Mouse (Mus musculus) CD4-positive, CD25-positive, alpha-beta regulatory T cell, adult 4 months (primary cell): ENCODE measurements around the gene Gata2. TPM values are rescaled to one million over a fixed set of nuclear protein-coding genes. Genes with fewer than 3 reads are reported as not detected.

ENCODE experiments used
- ATAC-seq: one replicate; pipeline ENCODE4 v1.8.0; 2017
- polyA plus RNA-seq, 2 experiments: library from polyadenylated mRNA; unstranded; fragments of 100-300 nt; shearing (Covaris generic); gene quantifications; one replicate each; pipeline ENCODE4 v1.2.1; 2017

The Gata2 gene
- polyA plus RNA-seq, 2 experiments from 2014 or later: 0.09 TPM; not detected in 1

DNA sequence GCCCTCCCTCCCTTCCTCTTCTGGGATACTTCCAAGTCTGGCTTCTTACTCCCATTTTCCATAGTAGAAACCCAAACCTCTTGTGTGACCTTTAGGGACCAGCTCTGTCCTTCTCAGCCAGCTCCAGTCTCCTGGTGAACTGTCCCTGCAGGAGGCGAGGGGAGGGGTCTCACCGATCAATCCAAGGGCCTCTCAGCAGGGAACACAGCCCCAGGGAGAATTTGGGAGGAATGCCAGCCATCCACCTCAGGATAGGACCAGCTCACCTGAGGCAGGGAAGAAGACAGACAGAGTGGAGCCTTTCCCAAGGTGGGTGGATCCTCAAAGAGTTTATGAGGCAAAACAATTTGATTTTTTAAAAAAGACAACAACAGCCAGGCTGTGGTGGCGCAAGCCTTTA, 16.5 kb downstream of the Gata2 start:
- ATAC-seq: no peak

DNA sequence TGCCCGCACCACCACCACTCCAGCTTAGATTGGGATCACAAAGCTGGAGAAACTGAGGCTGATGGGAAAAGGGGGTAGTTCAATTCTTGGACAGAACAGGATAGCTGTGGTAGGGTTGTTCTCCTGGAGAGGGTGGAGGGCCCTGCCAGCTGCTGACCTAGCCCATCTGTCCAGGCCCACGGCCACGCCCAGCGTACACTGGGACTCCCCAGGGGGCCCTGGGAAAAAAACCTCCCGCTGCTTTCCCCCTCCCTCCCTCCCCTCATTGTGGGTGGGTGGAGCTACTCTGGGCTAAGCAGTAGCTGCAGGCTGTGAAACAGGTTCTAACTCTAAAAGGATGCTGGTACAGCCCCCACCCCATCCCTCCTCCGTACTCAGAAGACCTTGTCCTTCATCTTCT, 22.1 kb downstream of the Gata2 start:
- ATAC-seq: no peak

DNA sequence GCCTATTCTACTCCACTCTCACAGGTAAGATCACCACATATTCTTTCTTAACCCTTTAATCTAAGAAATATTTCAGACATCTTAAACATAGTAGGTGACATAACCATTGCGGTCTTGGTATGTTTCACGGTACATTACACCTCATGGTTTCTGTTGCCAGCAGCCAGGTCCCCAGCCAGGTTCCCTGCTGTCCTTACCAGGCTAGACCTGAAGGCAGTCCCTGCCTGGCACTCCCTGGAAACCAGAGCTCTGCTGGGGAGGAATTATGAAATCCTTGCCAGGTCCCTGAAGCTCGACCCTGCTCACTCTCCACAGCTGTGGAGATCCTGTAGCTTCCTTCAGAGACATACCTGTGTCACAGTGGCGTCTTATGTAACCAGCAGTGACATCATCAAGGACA, 22.5 kb downstream of the Gata2 start:
- no peak for ATAC-seq

DNA sequence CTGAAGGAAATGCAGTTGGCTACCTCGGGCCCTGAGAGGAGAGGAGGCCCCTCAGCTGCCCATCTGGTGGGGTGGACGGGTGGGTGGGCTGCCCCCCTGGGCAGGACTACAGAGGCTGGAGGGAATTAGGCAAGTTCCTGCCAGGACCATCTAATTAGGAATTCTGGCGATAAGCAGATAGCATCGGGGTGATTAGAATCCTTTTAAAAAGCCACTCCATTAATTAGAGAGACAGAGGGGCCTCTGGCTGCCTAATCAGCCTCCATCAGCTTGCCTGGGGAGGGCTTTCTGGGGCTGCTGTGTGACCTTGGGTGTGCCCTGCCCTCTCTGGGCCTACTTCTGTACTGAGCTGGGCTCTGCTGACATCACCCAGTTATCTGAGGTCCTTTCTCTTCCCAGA, 25.4 kb downstream of the Gata2 start:
- ATAC-seq: no peak

DNA sequence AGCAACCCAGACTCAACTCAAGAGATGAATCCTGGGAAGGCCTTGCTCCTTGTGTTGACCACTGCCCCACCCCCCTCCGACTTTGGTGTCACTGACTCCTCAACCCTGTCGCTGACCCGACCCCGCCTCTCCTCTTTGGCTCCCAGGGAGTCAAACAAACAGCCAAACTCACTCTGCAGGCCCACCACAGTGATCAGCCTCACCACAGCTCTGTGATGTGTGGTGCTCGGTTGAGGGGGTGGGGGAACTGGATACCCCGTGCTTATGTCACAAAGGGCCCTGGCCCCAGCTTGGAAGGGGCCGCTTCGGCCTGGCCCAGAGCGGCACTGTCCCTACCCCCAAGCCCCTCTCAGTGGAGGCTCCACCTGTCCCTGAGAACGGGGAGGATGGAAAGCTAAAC, 28.3 kb downstream of the Gata2 start, which contains the start of gene Dnajb8:
Gene Dnajb8, plus strand, starts transcription at position 301 of the 400 bp plus-strand sequence.
- no peak for ATAC-seq

DNA sequence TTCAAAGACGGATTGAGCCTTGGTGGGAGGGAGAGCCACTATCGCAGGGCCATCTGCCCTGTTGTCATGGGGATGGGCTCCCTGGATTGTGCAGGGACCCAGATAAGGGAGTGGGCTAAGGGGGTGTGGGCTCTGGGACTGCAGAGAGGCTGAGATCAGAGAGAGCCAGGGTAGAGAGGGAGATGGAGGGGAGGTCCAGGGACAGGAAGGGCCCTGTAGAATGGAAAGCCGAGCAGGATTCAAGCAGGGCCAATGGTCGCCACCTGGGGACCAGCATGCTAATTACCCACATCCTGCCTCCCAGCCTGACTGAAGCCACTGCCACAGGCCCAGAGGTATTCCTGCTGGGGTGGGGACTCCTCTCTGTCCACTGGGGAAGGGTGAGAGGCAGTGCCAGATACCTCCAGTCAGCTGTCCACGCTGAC, 32.9 kb downstream of the Gata2 start:
- ATAC-seq: no peak

DNA sequence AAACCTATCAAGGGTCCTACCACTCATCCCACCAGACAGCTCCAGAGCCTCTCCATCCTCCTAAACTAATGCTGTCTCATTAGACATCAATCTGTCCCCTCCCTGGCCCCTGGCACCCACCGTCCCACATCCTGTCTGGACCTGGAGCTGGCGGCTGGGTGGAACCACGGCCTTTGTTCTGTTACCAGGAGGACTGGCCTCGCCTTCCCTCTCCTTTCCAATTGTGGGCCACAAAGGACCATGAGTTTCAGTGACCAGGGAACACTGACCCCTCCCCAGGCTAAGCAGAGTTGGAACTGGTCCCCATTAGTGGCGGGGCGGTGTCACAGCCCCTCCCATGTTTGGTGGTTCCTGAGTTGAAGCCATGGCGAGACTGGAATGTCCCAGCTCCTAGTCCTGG, 33.8 kb downstream of the Gata2 start:
- ATAC-seq: no peak

DNA sequence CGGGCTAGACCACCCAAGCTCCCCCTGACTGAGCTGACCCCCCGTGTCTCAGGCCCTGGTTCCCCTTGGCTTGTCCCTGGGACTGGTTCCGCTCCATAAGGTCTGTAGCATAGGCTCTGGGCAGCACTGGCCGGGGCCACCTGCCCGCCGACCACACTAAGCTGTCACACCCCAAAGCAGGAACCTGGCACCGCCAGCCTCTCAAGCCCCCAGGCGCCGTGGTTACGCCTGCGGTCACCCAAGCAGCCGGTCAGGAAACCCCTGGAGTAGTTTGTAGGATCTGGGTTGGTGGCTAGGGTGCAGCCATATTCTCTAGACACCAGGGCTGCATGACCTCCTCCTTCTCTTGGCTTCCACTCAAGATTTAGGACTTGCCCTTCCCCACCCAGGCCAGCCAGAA, 35.5 kb downstream of the Gata2 start:
- no peak for ATAC-seq

DNA sequence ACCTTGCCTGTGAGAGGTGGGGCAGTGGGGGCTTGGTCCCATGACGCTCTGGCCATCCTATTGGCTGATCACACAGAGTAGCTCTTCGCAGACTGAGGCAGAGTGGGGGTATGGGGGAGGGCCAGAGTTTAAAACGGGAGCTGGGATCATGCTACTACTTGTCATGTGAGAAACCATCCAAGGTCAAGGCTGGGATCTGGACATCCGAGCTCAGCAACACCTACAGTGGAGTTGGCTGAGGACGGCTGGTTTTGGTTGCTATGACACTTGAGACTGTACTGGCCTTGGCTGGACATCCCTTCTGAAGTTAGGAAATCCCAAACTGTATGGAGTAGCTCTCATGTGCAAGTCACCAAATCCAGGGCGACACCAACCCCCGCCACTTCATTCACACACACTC, 38.1 kb downstream of the Gata2 start:
- ATAC-seq: no peak

DNA sequence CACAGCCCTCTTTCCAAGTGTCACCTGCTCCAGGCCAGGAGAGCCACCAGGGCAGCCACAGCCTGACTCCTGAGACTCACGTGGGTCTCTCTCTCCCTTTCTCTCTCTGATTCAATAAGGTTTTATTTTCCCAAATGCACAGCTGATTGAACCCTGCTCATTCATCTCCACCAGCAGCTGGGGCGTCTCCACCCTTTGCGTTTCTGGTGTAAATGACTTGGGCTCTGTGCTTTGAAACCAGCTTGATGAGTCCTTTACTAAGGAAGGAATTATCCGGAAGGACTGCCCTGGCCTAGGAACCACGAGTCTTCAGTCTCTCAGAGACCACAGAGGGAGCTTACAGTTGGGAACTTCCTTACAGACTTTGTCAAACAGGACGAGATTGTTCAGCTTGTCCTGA, 38.5 kb downstream of the Gata2 start:
- ATAC-seq: no peak

DNA sequence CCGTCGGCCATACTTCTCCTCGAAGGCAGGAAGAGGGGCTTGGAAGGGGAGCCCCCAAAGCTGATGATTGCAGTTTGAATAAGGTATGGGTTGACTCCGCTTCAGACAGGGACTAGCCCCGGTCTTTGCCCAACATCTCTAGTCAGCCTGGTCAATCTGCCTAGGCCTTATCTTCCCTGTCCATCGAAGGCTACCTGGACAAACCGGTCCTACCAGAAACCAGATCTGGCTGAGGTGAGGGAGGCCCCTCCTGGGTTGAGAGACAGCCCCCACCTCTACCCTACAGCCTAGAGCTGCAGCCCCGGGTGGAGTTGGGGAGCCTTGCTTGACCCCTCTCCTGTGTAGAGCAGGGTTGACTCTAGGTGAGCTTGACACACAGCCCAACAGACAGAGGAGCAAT, 40.3 kb downstream of the Gata2 start:
- no peak for ATAC-seq

DNA sequence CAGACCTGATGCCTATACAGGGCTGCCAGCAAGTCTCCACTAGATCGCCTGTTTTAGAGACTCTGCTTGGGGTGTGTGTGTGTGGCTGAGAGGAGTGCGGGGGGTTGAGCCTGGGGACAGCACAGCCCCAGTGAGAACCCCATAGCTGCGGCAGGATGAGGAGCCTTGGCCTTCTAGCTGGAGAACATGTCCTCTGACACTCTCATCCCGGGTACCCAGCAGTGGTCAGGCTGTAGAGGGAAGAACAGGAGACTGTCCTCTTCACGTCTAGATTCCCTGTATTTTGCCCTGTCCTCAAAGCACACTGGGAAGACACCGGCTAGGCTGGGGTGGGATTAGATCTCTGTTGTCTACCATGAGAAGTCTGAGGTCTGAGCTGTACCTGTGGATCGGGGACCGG, 41.8 kb downstream of the Gata2 start:
- ATAC-seq: no peak

DNA sequence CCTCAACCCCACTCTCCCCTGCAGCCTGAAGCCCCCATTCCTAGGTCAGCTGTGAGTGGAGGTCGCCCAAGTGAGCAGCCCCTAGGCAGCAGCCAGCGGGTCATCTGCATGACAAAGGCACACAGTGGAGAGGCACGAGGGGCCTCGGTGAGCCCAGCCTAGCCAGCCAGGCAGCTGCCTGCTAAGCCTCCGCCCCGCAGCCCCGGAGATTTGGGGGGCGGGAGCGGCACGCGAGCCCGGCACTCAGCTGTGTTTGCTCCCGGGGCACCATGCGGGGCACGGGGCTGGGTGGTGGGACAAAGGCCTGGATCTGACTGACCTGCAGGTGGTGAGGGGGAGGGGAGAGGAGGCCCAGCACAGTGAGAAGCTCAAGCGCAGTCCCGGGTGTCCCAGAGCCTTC, 42.3 kb downstream of the Gata2 start:
- ATAC-seq: no peak

DNA sequence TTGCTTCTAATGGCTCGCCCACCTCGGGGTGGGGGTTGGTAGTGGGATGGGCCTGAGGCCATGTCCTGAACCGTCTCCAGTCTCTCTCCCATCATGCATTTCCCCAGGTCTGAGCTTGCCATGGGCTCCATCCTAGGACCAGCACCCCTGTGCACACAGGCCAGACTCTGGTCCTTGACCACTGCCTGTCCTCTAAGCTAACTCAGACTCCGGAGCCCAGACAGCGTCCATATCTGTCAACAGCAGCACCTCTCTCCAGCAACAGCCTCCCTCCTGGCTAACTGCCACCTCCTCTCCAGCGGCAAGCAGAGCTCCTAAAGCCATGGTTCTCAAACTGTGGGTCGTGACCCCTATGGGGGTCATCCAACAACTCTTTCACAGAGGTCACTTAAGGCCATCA, 42.8 kb downstream of the Gata2 start:
- ATAC-seq: no peak

DNA sequence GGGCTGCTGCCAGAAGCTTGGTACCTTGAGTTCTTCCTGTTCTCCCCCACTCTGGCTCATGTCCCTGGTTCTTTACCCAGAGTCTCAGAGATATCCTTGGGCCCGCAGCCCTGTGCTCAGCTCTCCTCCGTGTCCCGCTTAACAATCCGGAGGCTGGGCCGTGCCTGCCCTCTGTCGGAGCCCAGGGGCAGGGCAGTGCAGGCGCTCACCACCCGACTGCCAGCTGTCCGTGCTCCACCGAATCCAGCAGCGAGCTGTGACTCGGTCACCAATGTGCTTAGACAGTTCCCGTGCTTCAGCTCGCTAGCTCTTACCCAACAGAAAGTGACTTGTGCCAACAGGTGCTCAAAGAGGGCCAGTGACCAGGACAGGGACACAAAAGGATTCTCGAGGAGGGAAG, 48.9 kb downstream of the Gata2 start:
- no peak for ATAC-seq

DNA sequence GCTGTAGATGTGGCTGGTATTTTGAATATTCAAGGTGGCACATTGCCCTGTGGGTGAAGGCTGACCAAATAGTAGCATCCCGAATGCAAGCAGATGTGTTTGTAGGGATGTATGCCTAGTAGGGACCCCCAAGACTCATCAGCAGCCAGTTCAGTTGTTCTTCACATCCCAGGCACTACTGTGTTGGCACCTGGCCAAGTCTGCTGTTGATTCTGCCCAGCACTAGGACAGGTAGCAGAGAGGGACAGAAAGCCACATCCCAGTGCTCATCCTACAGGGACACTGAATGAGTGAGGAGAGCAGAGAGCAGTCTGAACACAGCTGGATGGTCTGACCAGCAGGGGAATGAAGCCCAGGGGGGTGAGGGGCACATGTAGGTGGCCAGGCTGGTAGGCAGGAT, 55.5 kb downstream of the Gata2 start:
- no peak for ATAC-seq

DNA sequence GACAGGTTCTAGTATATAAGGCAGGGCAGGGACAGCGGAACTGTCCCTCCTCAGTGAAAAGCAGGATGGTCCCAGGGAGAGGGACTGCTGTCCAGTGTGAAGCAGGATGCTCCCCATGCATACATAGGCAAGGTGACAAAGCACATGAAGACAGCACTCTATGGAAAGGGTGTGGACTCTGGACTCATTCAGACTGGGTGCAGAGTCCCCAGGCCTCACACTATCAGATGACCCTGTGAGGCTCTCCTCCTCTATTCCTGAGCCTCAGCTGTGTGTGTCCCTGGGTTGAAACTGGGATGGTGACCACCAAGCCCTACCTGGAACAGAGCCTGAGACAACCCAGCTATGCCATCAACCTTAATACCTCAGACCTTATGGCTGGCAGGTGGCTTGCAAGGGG, 57.7 kb downstream of the Gata2 start:
- ATAC-seq: no peak

DNA sequence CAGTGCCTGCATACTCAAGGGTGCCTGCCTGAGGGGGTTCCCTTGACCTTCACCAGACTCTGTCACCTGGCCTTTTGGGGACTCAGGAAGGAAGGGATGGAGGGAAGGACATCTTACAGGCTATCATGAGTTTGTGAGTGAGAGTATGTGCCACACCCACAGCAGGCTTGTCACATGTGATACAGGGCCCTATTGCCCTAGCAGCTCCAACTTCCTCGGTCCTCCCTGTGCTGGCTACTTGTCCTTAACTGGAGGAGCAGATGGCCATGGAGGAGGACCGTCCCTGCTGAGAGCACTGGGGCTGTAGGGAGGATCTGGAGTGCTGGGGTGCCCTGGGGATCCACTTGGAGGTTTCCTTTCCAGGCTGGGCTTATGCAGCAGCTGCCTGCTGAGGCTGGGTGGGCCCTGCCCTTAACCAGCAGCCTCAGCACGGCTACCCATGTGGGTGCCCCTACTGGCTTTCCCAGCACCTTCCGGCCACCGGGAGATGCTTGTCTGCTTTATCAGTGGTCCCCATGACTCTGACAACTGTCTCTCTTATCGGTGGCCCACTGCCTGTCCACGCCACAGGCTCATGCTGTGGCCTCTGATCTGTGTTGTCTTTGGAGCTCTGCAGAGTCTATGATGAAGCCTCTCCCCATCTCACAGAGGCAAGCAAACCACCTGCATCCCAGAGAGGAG, 58.2 kb downstream of the Gata2 start:
- ATAC-seq: no peak

DNA sequence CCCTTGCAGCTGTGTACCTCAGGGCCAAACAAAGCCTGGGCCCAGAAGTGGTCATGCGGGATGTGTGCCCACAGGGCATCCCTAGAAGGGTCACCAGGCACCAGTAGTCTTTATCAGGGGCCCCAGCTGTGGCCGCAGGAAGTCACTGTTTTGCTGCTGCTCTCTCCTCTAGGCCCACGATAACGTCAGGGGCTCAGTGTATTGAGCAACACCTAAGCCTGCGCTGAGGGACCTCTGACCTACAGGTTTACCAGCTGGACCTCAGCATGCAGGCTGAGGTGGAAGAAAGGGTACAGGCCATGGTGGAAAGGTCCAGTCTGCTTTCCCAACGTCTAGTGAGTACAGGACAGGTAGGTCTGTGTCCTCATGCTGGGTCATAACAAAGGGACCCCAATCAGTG, 60.4 kb downstream of the Gata2 start:
- ATAC-seq: no peak

DNA sequence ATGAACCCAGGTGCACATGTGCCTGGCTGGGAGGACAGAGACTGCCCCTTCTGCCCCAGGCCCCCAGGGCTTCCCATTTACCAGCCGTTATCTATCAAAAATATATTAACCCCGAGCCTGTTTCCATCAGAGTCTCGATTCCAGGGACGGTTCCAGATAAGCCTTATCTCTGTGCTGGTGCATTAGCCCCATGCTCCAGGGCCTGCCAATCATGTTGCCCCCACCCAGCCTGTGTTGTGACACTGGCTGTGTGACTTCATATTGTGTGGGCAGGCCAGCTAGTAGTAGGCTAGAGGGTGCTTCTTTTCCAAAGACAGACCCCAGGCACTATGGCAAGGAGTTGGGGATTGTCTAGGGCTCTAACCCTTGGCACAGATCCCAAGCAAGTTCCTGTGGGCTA, 61.7 kb downstream of the Gata2 start:
- ATAC-seq: no peak

Other genes starting within 250 kb of the Gata2 start
- not detected for gene H1fx, start 212.3 kb upstream of the Gata2 start, polyA plus RNA-seq
- 100 to 1,000 TPM; 264 to 299 TPM for gene Rab7, start 148.6 kb upstream of the Gata2 start, polyA plus RNA-seq
- gene Rpn1, start 109.4 kb upstream of the Gata2 start, polyA plus RNA-seq: 100 to 1,000 TPM; 108 to 117 TPM
- gene Dnajb8, start 28.4 kb downstream of the Gata2 start, polyA plus RNA-seq: not detected